Mouse (Mus musculus): ENCODE results near the gene Prkag2.
A peak's percentile ranks its signal among the peaks of the same experiment; 100 is the strongest.

The Prkag2 gene

DNA sequence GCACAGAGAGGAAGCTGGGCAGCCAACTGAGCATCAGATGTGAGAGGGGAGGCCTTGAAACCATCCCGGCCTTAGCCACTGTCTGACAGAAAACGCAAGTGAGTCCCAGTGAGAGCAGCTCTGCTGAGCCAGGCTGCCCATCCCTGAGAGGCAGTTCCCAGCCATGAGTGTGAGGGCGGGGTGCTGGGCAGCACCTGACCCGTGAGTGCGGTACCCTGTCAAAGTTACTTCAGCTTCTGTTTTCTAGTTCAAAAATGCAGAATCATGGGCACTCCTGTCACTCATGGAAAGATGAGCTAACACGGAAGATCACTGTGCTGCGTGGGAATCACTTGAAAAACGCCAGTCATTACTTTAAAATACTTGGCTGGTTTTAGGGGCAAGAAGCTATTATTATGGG is 49.6 kb downstream of the Prkag2 start:
- no peak for DNase-seq (ENCODE audit: low spot score in 2 of 2)

DNA sequence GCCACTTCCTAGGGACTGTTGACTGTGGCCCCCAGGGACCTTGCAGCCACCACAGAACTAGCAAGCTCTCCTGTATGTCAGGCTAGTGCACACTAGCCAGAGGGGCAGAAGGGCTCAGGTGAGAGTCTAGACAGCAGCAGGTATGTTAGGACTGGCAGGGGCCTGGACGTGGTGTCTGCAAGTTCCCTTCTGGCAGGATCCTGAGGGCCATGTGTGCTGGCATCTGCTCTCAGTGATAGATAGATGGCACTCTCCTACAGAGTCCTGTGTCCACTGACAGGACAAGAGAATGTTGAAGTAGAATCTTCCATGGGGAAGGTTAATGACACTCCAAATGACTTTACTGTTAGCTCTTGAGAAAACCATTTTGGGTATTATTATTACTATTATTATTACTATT is 52.8 kb downstream of the Prkag2 start:
- DNase-seq (ENCODE audit: low spot score in 2 of 2) = no peak

DNA sequence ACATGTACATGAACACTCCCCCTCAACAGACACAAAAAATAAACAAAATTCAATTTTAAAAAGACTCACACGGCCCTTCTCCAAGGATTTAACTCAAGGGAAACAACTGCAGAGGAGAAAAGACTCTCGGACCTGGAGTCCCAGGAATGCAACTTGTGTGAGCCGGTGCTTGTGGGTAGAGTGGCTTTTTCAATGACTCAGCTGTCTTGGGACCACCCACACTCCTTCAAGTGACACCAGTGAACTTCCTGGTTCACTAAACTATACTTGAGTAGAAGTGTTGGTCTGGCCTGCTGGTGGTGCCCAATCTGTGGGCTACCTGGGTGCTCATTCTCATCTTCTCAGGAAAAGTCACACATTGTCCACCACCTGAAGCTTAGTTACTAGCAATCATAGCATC is 53.7 kb downstream of the Prkag2 start:
- DNase-seq (ENCODE audit: low spot score in 2 of 2) = no peak

DNA sequence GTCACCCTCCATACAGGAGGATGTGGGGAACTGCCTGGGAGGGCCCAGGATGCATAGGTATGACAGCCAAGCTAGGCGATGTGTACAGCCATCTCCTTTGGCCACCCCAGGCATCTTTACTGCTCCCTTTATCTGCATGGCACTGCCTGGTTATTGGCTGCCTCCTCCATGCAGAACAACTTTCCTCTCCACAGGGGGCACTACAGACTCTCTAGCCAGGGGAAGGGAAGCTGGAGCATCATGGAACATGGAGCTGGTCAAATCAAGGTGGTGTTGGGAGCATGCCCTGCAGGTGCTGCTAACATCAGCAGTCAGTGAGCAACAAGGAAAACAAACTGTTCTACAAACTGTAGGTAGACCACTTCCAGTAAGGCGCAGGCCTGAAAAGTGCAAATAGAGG is 56.4 kb downstream of the Prkag2 start:
- DNase-seq (ENCODE audit: low spot score in 2 of 2) = no peak

DNA sequence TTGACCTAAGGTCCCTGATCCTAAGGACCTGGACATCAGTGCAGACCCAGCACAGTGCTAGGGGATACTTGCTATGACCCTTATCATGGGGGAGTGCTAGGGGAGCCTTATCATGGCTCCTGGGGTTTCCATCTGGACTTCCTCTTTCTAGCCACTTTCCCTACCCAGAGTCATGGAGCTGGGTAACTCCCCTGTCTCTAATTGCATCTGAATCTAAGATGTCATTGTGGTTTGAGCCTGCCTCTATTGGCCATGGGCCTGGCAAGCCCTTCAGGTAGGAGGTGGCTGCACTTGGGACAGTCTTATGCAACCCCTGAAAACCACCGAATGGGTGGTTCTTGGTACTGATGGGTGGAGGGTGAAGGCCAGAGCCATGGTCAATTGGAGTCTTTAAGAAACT is 58.5 kb downstream of the Prkag2 start:
- DNase-seq (ENCODE audit: low spot score in 2 of 2) = no peak

DNA sequence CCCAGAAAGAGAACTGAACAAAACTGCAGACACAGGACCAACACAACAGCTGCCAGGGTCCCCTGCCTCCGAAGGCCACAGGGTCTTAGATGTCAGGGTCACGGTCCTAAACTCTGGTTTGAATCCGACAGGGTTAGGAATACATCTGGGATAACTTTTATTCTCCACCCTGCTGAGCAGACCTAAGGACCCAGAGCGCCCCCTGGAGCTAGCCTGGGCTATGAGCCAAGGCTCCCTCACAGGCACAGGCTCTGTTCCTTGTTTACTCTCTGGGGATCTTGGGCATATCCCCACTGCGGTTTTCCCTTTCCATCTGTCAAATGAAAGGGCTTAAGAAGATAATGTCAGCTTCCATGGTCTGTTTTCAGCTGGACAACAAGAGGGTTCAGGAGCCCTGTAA is 59.1 kb downstream of the Prkag2 start:
- DNase-seq (ENCODE audit: low spot score in 2 of 2) = no peak

DNA sequence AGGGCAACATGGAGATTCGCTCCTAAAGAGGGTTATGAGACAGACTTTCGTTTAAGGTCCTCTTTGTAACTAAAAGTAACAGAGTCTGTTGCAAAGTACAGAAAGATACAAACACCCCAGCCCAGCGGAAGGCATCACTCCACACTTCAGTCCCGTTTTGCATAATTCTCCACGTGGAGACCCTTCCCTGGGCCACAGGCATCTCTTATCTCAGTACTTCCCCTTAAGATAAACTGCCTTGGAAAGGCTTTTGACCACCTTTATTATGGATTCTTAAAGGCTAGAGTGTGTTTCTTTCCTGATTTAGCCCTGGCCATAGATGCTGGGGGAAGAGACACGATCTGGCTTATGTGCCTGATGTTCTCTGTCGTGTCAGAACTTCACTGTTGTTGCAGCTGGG is 59.5 kb downstream of the Prkag2 start:
- DNase-seq (ENCODE audit: low spot score in 2 of 2) = no peak

DNA sequence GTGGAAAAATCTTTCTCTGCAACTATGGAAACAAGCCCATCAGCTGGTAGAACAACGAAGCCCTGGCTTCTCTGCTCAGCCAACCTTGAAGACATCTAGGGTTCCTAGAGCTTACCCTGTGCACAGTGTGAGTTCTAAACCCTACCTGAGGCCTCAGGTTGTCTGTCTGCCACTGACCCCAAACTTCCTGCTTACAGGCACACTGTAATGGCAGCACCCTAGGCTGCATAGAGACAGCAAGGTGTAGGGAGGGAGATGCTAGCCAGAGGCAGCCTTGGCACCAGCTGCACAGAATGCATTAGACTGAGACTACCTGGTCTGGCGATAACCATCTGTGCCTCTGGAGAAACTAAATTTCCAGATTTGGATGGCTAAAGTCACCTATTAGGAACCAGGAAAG is 61.6 kb downstream of the Prkag2 start:
- no peak for DNase-seq (ENCODE audit: low spot score in 2 of 2)

DNA sequence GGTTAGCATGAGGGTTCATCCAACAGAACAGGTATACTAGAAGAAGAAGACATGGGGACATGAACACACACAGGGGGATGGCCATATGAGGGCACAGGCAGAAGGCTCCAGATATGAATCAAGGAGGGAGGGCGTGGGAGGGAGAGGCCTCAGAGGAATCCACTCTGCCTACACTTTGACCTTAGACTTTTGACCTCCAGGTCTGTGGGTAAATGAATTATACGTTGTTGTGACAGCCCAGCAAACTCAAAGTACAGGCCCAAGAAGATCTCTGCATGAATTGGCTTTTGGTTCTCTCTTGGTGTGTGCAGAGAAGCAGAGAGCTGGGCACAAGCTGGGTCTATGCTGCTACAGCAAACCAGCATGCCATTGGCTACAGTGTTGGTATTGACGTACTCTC is 65.1 kb downstream of the Prkag2 start:
- DNase-seq (ENCODE audit: low spot score in 2 of 2) = no peak

DNA sequence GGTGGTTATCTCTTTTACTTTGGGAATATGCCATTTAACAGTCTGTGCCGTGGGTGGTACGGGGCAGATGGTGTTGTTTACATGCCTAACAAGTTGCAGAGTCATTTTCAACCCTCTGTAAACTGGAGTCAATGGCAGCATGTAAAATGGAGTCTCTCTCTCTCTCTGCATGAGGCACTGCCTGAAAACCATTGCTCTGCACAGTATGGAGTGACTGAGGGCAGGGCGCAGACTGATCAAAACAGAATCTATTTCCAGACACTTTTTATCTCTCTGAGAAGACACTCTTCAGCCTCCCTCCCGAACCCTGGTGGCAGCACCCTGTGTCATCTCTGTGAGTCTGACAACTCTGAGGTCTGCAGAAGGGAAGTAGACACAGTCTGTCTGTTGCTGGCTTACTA is 69.0 kb downstream of the Prkag2 start:
- no peak for DNase-seq (ENCODE audit: low spot score in 2 of 2)

DNA sequence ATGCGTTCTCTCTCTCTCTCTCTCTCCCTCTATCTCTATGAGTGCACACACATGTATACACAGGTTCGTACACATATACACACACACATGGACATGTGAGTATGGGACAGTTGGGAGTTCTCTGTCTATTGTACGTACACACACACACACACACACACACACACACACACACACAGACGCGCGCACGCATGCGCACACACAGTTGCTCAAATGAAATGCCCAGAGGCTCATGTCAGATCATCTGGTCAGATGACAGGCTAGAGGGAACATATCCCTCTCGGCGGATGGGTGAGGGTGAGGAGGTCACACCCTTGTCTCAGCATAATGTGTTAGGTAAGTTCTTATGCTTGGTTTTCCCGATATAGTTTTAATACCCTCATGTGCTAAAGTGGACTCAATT is 69.4 kb downstream of the Prkag2 start:
- DNase-seq (ENCODE audit: low spot score in 2 of 2) = no peak

DNA sequence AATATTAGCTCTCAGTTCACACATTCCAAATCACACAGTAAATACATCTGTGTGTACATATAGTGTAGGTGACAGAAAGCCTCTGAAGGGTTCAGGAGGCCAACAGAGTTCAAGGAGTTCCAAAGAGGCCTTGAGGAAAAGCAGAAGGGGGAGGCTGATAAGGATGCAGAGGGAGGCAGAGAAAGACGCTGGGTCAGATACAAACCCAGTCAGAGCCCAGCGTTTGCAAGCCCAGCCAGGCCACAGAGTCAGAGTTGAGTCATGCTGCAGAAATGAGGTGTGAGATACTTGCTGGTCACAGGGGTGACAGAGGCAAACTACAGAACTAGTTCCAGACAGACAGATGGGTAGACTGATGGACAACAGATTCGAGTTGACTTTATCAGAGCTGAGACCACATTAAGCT is 70.2 kb downstream of the Prkag2 start:
- DNase-seq (ENCODE audit: low spot score in 2 of 2) = no peak

DNA sequence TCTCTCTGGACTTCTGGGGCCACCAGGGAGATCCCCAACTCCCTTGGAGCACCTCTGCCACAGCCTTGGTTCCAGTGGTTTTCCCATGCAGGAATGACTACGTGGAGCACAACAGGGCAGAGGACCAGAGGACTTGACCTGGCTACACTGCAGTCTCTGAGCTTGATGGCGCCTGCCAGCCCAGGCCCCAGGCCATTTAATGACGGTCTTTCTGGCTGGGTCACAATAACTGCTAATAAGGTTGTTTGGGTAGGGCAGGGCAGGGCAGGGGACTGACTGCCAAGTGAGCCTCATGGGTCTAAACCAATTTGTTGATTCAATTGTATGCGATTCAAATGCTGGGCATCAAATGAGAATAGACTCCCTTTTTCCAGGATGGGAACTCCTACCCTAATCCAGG is 72.8 kb downstream of the Prkag2 start:
- no peak for DNase-seq (ENCODE audit: low spot score in 2 of 2)

DNA sequence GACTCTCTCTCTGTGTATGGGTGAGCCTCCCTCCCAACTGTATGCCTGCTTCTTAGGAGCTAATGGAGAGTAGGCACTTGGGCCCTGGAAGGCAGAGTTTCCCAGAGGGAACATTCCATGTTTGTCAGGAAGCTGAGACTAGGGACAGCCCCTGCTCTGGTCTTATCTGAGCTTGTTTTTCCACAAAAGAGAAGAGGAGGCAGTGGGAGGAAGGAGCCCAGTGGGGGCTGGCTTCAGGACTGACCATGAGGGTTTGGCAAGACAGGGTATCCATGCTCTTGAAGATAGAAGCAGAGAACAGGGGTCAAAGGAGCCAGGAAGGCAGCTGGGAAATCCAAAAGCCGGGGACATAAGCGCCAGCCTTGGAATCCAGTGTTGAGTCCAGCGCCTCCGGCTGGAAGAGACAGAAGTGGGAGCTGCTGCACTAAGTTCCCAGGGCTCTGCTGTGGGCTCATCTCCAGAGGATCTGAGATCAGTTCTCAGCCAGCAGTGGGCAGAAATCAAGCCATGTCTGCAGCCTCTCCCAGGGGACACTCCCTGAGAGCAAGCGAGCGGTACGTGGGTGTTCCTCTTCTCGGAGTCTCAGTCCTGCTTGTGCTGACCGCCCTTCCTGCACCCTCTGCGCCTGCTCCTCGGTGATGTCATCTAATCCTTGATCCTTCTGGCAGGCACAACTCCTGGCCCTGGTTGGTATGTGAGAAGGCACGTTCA is 75.0 kb downstream of the Prkag2 start:
- DNase-seq (ENCODE audit: low spot score in 2 of 2) = peak; percentile 61 to 65

DNA sequence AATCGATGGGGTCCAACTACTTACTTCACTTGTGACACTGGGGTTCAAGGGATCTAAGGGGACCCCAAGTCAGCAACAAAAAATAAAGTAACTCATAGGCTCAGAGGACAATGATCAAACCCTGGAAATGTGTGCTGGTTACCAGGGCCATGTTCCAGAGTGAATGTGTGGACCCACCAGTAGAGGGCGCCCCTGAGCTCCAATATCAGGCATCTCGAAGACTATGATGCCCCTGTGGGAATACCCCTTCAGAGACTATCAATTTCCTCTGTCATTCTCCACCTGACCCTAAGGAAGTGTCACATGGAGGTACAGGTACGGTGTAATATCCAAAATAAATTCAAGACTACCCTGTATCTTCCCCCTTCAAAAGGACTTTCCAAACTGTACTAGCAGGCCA is 77.5 kb downstream of the Prkag2 start:
- DNase-seq (ENCODE audit: low spot score in 2 of 2) = no peak

DNA sequence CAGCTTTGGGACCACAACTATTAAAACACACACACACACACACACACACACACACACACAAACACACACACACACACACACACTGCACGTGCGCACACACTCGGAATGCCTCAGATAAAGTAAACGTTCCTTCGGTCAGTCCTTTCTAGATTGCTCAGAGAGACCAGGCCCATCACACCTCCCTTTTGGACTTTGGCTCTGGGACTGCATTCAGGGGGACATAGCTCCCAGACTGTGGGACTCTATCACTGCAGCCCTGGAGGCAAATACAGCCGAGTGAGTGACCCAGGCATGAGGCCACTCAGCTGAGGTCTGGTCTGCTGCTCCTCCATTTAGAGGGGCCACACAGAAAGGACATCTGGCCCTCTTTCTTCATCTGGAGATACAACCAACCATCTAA is 81.2 kb downstream of the Prkag2 start:
- DNase-seq (ENCODE audit: low spot score in 2 of 2) = no peak

DNA sequence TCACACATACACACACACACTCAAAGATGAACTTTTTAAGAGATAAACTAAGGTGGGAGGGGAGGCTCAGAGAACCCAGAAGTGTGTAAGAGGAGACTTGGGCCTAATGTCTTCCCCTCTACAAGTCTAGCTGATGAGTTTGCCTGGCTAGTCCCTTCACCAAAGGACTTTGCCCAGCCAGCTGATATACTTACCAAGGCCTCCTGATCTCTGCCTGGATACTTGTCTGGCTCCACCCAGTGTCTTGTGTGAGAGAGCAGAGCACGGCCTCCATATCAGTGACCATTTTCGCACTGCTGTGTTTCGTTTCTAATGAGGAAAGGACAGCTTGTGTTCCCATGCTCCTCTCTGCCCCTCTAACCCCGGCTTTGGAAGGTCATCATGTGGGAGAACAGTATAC is 88.3 kb downstream of the Prkag2 start:
- no peak for DNase-seq (ENCODE audit: low spot score in 2 of 2)

DNA sequence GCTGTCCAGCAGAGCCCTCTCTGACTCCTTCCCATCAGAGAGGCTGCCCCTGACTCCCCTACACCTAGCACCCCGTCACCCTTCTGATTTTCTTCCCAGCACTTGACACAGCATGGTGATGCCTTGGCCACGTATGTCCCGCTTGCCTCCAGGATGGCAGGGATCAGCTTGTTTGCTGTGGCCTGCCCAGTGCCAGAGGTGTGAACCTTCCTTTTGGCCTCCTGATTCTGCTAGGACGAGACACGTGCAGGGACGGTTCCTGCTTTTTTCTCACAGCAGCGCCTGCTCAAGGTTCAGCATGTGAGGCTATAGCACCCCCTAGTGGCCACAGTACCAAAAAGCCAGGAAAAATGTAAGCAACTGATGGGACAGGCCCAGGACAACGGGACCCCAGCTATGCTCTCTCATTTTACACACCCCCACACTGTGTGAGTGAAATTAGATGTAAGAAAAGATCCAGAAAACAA is 89.4 kb downstream of the Prkag2 start:
- peak; percentile 65 to 81 for DNase-seq (ENCODE audit: low spot score in 2 of 2)

DNA sequence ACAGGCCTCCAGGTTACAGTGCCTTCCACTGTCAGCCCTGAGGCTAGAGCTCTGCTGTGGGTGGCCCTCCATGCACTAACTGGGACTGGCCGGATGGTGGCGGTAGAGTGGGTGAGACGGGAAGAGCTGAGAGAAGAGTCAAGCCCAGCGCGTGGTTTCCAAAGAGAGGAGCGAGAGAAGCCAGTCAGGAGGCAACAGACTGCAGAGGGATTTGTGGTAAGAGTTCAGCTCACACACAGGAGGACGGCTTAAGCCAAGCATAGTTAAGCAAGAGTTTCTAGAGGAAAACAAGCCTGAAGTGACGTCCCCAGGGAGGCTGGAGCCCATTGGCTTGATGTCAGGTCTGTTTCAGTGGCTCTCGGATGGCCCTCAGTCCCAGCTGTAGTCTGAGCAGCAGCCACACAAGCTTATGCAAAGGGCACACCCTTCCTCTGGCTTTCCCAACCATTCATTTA is 90.0 kb downstream of the Prkag2 start:
- peak; percentile 84 to 95 for DNase-seq (ENCODE audit: low spot score in 2 of 2)

DNA sequence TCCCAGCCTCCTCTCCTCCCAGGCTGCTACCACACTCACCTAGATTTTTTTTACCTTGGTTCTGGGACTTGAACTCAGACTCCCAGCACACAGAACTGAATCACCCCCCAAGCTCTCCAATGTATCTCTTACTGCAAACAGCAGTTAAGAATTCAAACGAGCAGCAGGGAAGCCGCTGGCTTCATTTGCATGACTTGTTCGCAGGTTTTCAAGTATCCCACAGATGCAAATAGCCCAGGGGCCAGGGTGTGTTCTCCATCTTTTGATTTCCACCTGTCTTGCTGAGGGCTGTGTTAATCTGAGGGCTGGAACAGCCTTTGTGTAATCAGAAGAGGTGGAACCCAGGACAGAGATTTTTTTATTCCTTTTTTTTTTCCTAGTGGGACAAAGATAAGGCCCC is 90.7 kb downstream of the Prkag2 start:
- no peak for DNase-seq (ENCODE audit: low spot score in 2 of 2)

DNA sequence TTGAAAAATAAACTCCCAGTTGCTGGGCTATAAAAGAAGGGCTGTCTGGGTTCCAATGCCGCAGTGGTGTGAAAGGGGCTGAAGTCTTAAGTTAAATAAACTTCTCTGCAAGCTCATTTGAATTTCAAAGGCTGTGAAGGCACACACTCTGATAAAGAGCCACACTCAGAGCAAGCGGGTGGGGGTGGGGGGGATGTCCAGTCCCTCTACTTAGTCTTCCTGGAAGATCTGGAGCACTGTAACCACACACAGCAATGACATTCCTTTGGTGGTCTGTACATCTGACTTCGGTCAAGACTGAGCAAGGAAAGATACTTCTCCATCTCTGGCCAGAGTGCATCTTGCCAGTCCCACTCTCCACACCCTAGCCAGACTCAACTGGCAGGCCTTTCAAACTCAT is 91.5 kb downstream of the Prkag2 start:
- no peak for DNase-seq (ENCODE audit: low spot score in 2 of 2)

DNA sequence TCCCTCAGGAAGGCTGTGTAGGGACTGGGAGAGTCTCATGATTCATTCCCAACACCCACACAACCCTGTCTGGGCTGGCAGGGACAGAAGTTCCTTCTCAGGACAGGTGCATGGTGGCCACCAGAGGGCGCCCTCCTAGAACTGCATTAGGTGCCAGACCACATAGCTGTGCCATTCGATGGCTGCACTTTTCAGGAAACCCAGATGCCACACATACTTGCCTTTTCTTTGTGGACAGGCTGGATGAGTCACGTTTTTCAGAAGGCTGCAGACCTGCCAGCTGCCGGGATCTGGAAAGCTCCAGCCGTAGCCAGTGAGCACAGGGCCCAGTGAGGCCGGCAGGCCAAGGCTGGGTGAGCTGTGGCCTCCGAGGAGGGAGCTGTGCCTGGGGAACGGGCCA is 93.6 kb downstream of the Prkag2 start:
- DNase-seq (ENCODE audit: low spot score in 2 of 2) = peak; percentile 75 to 89

DNA sequence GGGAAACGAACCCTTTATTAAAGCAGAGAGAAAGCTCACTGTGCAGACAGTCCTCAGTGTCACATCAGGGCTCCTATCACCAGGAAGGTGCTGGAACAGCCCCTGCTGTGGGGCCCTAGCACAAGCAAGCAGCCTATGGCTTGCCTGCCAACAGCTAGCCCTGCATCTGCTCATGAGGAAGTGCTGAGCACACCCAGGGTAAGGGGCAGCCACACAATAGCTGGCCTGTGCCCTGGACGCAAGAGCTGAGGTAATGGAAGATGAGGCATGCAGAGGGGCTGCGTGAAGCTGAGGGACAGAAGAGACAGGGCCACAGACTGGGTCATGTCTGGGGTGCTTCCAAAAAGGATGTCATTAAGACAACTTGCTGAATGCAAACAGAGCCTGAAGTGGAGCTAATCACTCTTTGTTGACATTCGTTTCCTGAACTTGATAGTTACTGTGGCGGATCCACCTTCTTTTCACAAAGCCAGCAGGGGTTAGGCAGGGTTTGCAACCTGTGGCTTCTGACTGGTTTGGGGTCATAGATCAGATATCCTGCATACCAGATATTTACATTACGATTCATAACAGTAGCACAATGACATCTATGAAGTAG is 94.8 kb downstream of the Prkag2 start:
- no peak for DNase-seq (ENCODE audit: low spot score in 2 of 2)

DNA sequence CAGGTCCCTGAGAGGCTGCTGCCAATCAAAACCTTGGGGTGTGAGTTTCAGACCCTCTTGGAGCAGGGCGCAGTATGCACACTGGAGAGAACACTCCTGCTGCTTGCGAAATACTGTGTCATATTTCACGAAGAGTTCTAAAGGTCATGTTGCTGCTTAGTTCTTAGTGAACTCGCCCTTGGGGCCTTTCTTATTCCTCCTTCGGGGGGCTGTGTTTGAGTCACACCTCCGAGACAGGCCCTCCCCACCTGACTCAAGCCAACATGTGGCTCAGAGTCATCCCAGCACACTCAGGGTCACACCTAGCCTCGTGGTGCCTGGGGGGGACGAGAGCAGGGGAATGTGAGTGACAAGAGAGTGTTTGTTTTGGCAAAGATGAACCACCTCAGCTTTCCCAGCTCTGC is 99.0 kb downstream of the Prkag2 start:
- DNase-seq (ENCODE audit: low spot score in 2 of 2) = no peak
